Mouse (Mus musculus) intestine, embryonic 14.5 days (tissue): Measurements from ENCODE around the gene Arl14. TPM values are rescaled to one million over a fixed set of nuclear protein-coding genes. Genes with fewer than 3 reads are reported as not detected.

ENCODE experiments used
- ATAC-seq: fragments of 200-750 bp; cut with Nextera tagmentation; replicated peaks from 2 replicates; pipeline ENCODE4 v1.8.0; 2017; ENCODE audit warnings: low read depth, moderate number of reproducible peaks, moderate TSS enrichment, moderate library complexity; ENCODE audit not compliant: low FRiP score, low TSS enrichment
- DNase-seq: peaks from one replicate; pipeline ENCODE4 v3.0.0-alpha.2; 2018; ENCODE audit warnings: low spot score
- H3K27ac ChIP-seq: fragments of 300-500 bp; sonication (generic); 2 replicates; pipeline ENCODE4 v1.5.1; 2014; ENCODE audit warnings: low read depth, mild to moderate bottlenecking, control low read depth
- H3K27me3 ChIP-seq: fragments of 300-500 bp; sonication (generic); replicated peaks from 2 replicates; pipeline ENCODE4 v1.6.1; 2014; ENCODE audit warnings: low read length, control low read depth; ENCODE audit not compliant: control insufficient read depth, insufficient read depth
- H3K36me3 ChIP-seq: fragments of 300-500 bp; sonication (generic); 2 replicates; pipeline ENCODE4 v1.6.1; 2014; ENCODE audit warnings: low read length, control low read depth; ENCODE audit not compliant: control insufficient read depth, insufficient read depth
- H3K4me1 ChIP-seq: fragments of 300-500 bp; sonication (generic); replicated peaks from 2 replicates; pipeline ENCODE4 v1.6.1; 2014; ENCODE audit warnings: low read length, control low read depth, mixed read lengths; ENCODE audit not compliant: control insufficient read depth, insufficient read depth
- H3K4me2 ChIP-seq: fragments of 300-500 bp; sonication (generic); 2 replicates; pipeline ENCODE4 v1.6.1; 2014; ENCODE audit warnings: low read length
- H3K4me3 ChIP-seq: fragments of 300-500 bp; sonication (generic); 2 replicates; pipeline ENCODE4 v1.5.1; 2014; ENCODE audit warnings: low read depth, low read length, control low read depth, mixed read lengths
- H3K9ac ChIP-seq: fragments of 300-500 bp; sonication (generic); 2 replicates; pipeline ENCODE4 v1.6.1; 2014; ENCODE audit warnings: mild to moderate bottlenecking, low read length
- H3K9me3 ChIP-seq: fragments of 300-500 bp; sonication (generic); 2 replicates; pipeline ENCODE4 v1.6.1; 2016; ENCODE audit warnings: low read length, control low read depth; ENCODE audit not compliant: control insufficient read depth
- WGBS: fragments of 180-500 bp; shearing (Covaris S2); extraction: QIAGEN DNeasy Blood & Tissue Kit; methylation state at CpG from one replicate; pipeline ENCODE4 v1.1.7; 2014; 5-methylcytosine and 5-hydroxymethylcytosine counted together
- polyA plus RNA-seq: library from polyadenylated mRNA; unstranded; fragments of >200 nt; fragmentation: Nextera tagmentation; extraction: Ambion mirVana; gene quantifications from 2 replicates; pipeline ENCODE4 v1.2.1, GENCODE M21; 2014

The Arl14 gene
- 3.8 and 4.0 TPM in 2 replicates for polyA plus RNA-seq

- H3K4me1 ChIP-seq = no peaks in the 10 kb centered on the region
- no peak within 1 kb of the TSS for H3K9ac ChIP-seq
- no peak within 1 kb of the TSS for H3K27ac ChIP-seq
- H3K4me2 ChIP-seq = peak within 1 kb of the TSS; percentile 20
- peak within 1 kb of the TSS; percentile 13 for H3K4me3 ChIP-seq
- DNase-seq = no peak
- 47% methylated on average over 8 of the region's 8 CpGs for WGBS
- H3K9me3 ChIP-seq = no peaks in the 10 kb centered on the region
- ATAC-seq = peak; percentile 87
- no peaks in the 10 kb centered on the region for H3K36me3 ChIP-seq
- H3K27me3 ChIP-seq = no peaks in the 10 kb centered on the region
These were observed at the start of gene Arl14 for GRCm38 (mm10) chr3:69221806-69222501. TSS of gene Arl14 (plus strand) at chr3:69222419.

DNA sequence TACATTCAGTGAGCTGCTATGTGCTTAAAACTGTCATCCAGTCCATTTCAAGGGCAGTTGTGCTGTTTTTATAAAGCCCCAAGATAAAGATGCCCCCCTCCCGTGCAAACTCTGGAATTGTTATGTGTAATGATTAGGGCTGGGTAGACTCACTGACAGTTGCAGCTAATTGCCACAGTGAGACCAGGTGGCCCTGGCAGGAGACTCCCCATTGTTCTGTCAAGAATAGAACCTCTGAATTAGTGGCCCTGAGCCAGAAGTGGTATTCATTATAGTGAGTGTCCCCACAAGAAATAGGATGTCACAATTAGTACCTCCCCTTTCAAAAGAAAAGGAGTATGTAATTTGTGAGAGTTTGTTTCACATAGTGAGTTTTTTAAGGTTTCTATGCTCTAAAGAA is 47.0 kb upstream of the Arl14 start:
- WGBS = 34% methylated on average over 1 of the region's 1 CpGs
- no peak overlapping the region for H3K4me2 ChIP-seq

GRCm38 (mm10) chr3:69177168-69177797 is 44.9 kb upstream of the Arl14 start:
- no peak overlapping the region for H3K4me2 ChIP-seq
- no peaks in the 10 kb centered on the region for H3K27me3 ChIP-seq
- no peaks in the 10 kb centered on the region for H3K9me3 ChIP-seq
- no peaks in the 10 kb centered on the region for H3K36me3 ChIP-seq
- no peak overlapping the region for H3K27ac ChIP-seq
- no peak overlapping the region for H3K4me3 ChIP-seq
- ATAC-seq (no peak), DNase-seq (no peak)
- no peak overlapping the region for H3K9ac ChIP-seq
- no peaks in the 10 kb centered on the region for H3K4me1 ChIP-seq
- WGBS = 71% methylated on average over 15 of the region's 15 CpGs

More for the DNA sequence above, 47.0 kb upstream of the Arl14 start:
- Histone ChIP-seq H3K36me3 (no peaks in the 10 kb centered on the region), H3K4me3 (no peak overlapping the region), H3K27me3 (no peaks in the 10 kb centered on the region), H3K4me1 (no peaks in the 10 kb centered on the region), H3K9ac (no peak overlapping the region), H3K27ac (no peak overlapping the region), H3K9me3 (no peaks in the 10 kb centered on the region)
- ATAC-seq (no peak), DNase-seq (no peak)

DNA sequence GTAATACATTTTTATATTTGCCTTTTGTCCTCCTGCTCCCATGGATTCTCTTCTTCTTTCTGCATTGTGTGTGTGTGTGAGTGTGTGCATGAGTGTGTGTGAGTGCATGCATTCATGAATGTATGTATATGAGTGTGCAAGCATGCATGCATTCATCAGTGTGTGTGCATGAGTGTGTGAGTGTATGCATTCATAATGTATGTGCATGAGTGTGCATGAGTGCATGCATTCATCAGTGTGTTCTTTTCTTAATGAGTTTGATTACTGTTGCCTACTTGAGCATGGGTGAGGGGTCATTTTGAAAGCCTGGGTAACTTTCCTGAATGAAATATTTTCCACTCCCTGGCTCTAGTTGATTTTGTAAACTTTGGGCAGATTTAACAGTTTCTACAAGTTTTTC is 44.3 kb upstream of the Arl14 start:
- Histone ChIP-seq H3K4me3 (no peak overlapping the region), H3K36me3 (no peaks in the 10 kb centered on the region), H3K4me2 (no peak overlapping the region), H3K27ac (no peak overlapping the region), H3K27me3 (no peaks in the 10 kb centered on the region), H3K4me1 (no peaks in the 10 kb centered on the region), H3K9ac (no peak overlapping the region), H3K9me3 (no peaks in the 10 kb centered on the region)
- no peak for ATAC-seq
- no peak for DNase-seq

GRCm38 (mm10) chr3:69178365-69179004 is 43.7 kb upstream of the Arl14 start:
- no peak overlapping the region for H3K4me3 ChIP-seq
- H3K4me1 ChIP-seq = no peaks in the 10 kb centered on the region
- 78% methylated on average over 14 of the region's 14 CpGs for WGBS
- no peak overlapping the region for H3K4me2 ChIP-seq
- no peak overlapping the region for H3K27ac ChIP-seq
- no peaks in the 10 kb centered on the region for H3K27me3 ChIP-seq
- DNase-seq (no peak), ATAC-seq (no peak)
- H3K9ac ChIP-seq = no peak overlapping the region
- no peaks in the 10 kb centered on the region for H3K9me3 ChIP-seq
- no peaks in the 10 kb centered on the region for H3K36me3 ChIP-seq

GRCm38 (mm10) chr3:69181531-69181930 is 40.7 kb upstream of the Arl14 start:
- H3K4me2 ChIP-seq = no peak overlapping the region
- 86% methylated on average over 8 of the region's 8 CpGs for WGBS
- no peaks in the 10 kb centered on the region for H3K4me1 ChIP-seq
- no peaks in the 10 kb centered on the region for H3K9me3 ChIP-seq
- no peak overlapping the region for H3K27ac ChIP-seq
- no peak overlapping the region for H3K4me3 ChIP-seq
- DNase-seq = no peak
- no peaks in the 10 kb centered on the region for H3K27me3 ChIP-seq
- H3K9ac ChIP-seq = no peak overlapping the region
- no peaks in the 10 kb centered on the region for H3K36me3 ChIP-seq
- no peak for ATAC-seq

GRCm38 (mm10) chr3:69182225-69182624 is 40.0 kb upstream of the Arl14 start:
- Histone ChIP-seq H3K27me3 (no peaks in the 10 kb centered on the region), H3K4me1 (no peaks in the 10 kb centered on the region), H3K4me2 (no peak overlapping the region), H3K9ac (no peak overlapping the region), H3K36me3 (no peaks in the 10 kb centered on the region), H3K4me3 (no peak overlapping the region), H3K27ac (no peak overlapping the region), H3K9me3 (no peaks in the 10 kb centered on the region)
- DNase-seq (no peak), ATAC-seq (no peak)

DNA sequence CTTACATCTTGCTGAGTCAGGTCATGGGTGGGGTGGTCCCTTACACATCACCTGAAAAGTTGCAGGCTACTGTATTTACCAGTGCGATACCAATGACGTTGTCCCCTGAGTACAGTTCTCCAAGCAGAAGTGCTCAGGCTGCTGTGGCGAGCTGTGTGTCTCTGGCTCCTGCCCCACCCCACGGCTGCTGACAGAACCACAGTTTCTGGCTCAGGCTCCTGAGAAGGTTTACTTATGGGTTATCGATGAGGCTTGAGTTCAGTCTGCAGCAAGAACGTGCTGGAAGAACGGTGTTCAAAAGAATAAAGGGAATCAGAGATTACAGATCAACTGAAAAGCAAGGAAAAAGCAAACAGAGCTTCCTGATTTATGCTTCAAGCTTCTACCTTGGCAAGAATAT is 37.0 kb upstream of the Arl14 start:
- Histone ChIP-seq H3K9me3 (no peaks in the 10 kb centered on the region), H3K9ac (no peak overlapping the region), H3K27ac (no peak overlapping the region), H3K27me3 (no peaks in the 10 kb centered on the region), H3K4me2 (no peak overlapping the region), H3K4me1 (no peaks in the 10 kb centered on the region), H3K36me3 (no peaks in the 10 kb centered on the region), H3K4me3 (no peak overlapping the region)
- ATAC-seq (no peak), DNase-seq (no peak)
- WGBS = 72% methylated on average over 7 of the region's 7 CpGs
